Mouse (Mus musculus) spleen, postnatal 14 days (tissue): Measurements from ENCODE around the gene Tmem248.

ENCODE experiments used
- DNase-seq, 2 experiments: peaks; one replicate each; pipeline ENCODE4 v3.0.0; 2021 to 2022; ENCODE audit warnings: low spot score in 2 of 2

Gene Tmem248

DNA sequence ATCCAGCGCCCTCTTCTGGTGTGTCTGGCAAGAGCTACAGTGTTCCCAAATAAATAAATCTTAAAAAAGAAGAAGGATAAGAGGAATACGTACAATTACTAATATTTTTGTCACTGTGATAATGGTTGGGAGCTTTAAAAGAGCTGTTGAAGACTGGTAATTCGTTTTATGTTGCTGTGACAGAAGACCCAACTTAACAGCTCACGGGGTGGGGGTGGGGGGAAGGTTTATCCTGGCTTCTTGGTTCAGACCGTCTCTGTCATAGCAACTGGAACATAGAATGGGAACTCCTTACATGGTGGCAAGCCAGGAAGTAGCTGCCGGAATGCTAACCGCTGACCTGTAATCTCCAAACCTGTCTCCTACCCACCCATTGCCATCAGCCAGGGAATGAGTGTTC, at the start of gene Tmem248:
Gene Tmem248 (plus strand): TSS at position 301 of the 400 bp plus-strand sequence.
- no peak for DNase-seq

DNA sequence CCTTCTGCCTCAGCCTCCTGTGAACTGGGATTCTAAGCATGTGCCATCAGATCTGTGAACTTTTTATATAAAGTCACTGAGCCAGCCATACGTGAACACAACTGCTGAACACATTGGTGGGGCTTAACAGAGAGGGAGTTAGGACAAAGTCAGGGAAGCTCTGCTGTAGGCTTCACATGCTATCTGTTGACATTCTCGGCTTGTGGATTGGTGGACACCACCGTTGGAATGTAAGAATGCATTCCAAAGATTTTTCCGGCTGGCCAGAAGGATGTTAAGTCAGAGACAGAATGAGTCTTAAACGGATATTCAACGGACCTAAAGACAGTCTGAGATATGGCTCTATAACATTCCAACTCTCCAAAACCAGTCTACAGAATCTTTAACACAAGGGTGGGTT, 47.8 kb upstream of the Tmem248 start:
- no peak for DNase-seq

- no peak for DNase-seq
These were observed 46.0 kb upstream of the Tmem248 start for GRCm38 (mm10) chr5:130170666-130171422.

DNA sequence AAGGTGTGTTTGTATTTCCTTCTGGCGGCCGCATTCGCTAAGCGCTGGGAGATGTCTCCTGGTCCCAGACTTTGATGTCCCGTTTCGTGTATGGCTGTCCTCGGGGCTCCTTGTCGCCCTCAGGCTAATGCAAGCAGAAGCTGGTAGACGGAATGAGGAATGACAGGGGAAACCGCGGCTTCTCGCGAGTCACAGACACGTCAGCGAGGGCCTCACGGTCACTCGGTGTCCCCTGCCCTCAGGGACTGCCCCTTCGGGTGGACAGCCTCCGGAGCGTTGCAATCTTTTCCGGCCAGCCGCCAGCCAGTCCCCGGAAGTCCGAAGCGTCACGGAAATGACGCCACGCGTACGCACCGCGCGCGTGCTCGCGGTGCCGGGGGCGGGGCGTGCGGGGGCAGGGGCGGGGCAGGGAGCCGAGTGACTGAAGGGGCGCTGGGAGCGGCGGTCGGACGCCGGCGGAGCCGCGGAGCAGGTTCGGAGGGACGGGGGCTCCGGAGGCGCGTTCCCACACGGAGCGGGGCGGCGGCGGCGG, 45.4 kb upstream of the Tmem248 start, which contains the start of gene Rabgef1:
Gene Rabgef1 (plus strand): TSS at position 376 of the 532 bp plus-strand sequence.
- peak; percentile 84 to 90 for DNase-seq

- peak; percentile 25 to 53 for DNase-seq
These were observed 44.8 kb upstream of the Tmem248 start for GRCm38 (mm10) chr5:130171956-130172601.

- no peak for DNase-seq
These were observed 43.9 kb upstream of the Tmem248 start for GRCm38 (mm10) chr5:130173012-130173411.

DNA sequence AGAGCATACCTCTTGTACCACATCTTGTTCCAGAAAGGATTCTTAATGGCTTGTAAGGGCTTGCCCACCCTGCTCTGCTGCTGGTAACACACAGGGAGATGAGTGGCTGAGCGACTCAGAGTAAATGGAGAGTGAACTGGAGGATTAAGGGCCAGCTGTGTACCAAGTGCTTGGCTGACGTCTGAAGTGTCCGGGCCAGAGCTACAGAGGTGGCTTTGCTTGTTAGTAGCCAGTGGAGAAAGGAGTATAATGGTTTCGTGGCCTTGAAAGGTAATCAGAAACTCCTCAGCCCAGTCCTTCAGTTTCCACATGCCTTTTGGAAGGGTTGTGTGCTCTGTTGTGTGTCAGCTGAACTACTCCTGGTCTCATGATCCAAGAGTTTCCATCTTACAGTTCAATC, 39.0 kb upstream of the Tmem248 start:
- no peak for DNase-seq

- DNase-seq, result no peak
These were observed 36.5 kb upstream of the Tmem248 start for GRCm38 (mm10) chr5:130180362-130180761.

DNA sequence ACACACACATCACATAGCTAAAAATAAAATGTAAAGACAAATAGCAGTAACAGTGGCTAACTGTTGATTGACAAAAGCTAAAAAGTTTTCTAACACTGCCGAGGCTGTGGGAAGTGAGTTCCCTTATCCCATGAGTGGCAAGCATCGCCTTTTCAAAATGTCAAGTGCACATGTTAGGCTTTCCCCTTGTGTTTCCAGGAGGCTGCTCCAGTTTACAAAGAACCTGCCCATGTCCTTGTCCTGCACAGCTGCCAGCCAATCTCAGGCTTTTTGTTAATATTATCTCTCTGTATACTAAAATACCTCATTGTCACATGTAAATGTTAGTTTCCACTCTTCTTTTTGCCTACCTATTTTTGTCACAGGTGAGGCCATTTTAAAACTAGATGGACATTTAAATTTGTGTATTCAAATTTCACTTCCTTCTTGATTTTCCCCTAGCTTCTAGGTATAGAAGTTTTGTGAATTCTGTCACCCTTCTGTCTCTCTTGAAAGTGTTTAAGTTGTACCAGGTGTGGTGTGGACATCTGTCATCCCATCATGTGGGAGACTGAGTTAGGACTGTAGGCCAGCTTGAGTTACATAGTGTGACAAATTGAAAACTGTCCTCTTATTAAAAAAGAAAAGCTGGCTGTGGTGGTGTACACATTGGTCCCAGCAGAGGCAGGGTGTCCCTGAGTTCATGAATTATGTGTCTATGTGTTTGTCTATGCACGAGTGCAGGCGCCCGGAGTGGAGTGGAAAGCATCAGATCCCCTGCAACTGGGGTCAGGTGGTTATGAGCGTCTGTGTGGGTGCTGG, 34.9 kb upstream of the Tmem248 start:
- DNase-seq, result no peak

DNA sequence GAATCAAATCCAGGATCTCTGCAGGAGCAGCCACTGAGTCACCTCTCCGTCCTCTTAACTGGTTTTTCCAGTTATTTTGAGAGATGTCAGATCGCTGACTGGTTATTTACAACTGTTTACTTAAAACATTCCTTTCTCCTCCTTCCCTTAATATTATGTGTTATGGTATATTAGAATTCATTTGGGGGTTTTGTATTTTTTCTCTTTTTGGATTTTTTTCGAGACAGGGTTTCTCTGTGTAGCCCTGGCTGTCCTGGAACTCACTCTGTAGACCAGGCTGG, 34.4 kb upstream of the Tmem248 start:
- DNase-seq, result no peak

GRCm38 (mm10) chr5:130184193-130184856, 32.6 kb upstream of the Tmem248 start:
- no peak for DNase-seq

DNA sequence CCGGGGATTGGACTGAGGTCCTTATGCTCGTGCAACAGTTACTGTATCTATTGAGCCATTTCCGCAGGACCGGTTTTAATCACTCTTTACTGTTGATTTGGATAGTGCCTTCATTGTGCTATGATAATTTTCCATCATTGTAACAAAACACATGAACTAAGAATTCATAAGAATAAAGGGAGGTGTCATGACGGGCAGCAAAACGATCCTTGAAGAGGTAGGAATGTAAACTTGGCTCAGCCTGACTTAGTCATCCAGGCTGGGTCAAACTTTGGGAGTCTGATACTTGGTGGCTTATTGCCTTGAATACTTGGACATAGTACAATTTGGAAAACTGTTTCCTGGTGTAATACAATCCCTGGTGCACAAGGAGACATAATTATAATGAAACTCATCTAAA, 31.6 kb upstream of the Tmem248 start:
- no peak for DNase-seq

DNA sequence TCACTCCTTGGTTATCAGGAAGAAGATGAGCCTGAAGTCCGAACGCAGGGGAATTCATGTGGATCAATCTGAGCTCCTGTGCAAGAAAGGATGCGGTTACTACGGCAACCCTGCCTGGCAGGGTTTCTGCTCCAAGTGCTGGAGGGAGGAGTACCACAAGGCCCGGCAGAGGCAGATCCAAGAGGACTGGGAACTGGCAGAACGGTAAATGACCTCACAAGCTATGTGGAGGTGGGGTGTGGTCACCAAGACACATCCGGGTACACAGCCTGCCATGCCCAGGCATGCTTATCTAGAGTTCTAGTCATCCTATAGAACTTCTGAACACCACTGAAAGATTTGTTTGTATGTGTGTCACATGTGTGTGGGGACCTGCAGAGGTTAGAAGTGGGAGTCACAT, 29.5 kb upstream of the Tmem248 start:
- DNase-seq, result no peak

DNA sequence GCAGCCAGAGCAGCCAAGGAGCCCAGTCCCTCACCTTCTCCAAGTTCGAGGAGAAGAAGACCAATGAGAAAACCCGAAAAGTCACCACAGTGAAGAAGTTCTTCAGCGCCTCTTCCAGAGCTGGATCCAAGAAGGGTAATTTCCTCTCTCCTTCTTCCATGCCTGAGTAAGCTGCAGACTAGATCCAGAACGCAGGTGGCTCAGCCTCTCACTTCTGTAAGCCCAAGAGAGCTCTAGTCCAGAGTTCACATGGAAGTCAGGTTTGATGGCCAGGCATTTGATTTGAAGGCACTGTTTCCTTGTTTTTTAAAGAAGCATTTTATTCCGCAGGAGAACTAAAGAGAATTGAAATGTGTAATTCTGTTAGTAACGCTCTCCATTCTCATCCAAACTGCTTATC, 26.0 kb upstream of the Tmem248 start:
- no peak for DNase-seq

DNA sequence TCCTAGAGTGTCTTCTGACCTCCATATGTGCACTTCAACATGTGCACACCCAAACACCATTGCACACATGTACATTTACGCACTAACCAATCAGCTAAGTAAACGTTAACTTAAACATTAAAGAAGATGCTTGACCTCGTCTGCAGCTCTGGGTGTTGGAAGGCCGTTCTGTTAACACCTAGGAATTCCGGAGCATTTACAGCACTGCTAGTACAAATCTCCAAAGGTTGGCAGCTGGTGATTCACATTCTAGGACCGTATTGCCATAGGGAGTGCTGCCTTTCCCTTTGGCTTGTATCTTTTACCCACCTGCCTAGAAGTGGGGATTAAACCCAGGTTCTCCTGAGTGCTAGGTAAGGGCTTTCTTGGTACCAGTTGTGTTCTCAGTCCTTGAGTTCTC, 25.0 kb upstream of the Tmem248 start:
- no peak for DNase-seq

- no peak for DNase-seq
These were observed 24.4 kb upstream of the Tmem248 start for GRCm38 (mm10) chr5:130192356-130192944.

DNA sequence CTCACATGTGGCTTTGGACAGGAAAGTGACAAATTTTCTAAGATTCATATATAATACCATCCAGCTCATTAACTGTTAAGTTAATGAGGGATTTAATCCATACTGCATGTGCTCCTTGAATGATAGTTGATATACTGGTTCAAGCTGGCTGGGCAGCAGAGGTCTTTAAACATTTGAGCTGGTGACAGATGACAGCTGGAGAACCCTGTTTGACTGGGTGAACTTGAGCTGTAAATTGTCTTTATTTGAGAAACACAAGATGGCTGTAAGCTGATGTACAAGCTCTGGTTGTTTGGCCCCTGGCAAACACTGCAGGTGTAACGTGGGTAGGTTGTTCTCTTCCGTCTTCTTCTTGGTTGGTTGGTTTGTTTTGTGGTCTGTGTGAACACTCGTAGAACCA, 23.1 kb upstream of the Tmem248 start:
- no peak for DNase-seq

DNA sequence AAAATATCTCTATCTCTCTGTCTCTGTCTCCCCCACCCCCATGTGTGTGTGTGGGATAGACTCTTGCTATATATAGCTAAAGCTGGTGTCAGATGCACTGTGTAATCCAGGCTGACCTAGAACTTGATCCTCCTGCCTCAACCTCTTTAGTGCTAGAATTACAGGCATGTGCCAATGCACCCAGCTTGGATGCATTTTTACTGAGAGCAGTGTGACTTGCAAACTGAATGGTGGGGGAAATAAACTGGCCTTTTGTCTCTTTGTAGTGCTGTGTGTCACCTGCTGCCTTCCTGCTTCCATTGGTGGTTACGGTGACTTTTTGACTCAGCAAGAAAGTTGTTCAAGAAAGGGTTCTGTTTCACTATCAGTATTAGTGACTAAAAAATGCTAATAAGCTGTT, 20.6 kb upstream of the Tmem248 start:
- no peak for DNase-seq

- DNase-seq, result no peak
These were observed 19.4 kb upstream of the Tmem248 start for GRCm38 (mm10) chr5:130197454-130197853.

DNA sequence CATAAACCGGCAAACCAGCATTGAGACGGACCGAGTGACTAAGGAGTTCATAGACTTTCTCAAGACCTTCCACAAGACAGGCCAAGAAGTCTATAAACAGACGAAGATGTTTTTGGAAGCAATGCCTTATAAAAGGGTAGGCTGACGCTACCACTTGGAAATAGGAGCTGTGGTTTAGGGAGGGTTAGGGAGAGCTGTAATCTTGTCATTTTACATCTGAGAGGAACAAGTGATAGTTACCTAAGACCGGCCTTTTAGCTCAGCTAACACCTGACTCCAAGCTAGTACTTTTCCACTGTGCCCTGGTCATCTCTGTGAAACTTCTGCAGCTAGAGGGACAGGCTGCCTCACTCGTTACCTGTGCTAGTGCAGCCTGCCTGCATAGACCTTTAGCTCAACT, 18.9 kb upstream of the Tmem248 start:
- DNase-seq, result no peak

DNA sequence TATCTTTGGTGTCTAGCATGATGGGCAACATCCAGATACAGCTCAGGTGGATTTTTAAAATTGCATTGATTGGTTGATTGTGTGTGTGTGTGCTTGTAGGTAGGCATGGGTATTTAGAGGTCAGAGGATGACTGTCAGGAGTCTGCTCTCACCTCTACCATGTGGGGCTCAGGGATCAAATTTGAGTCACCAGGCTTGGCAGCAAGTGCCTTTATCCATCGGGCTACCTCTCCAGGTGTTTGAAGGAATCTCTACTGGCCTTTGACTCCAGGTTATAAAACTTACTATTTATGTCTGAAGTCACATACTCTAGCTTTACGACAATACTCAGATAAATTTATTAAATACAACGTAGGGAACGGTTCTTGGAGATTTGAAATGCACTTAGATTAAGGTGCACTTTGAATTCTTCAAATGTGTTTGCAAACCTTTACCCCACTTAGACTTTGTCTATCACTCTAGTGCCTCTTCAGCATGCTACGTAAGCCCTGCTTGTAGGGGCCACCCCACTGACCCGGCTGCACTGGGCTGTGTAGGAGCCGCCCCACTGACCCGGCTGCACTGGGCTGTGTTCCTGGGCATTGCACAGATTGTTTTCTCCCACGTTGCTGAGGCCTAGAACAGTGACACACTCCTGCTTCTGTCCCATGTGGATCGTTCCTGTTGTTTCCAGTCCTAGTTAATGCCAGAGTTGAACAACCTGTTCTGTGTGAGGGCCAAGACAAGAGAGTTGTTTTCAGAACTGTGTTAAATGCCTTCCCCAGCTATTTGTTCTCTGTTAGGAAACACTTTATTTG, 16.4 kb upstream of the Tmem248 start:
- DNase-seq, result no peak
